Mouse (Mus musculus): ENCODE results near the gene Slamf7. TPM values are rescaled to one million over a fixed set of nuclear protein-coding genes. Genes with fewer than 3 reads are reported as not detected.

Gene Slamf7
- polyA plus RNA-seq, 1 experiment from 2014 or later = not detected

GRCm38 (mm10) chr1:171631447-171631846 lies 21.4 kb downstream of the Slamf7 start:
- no peaks in the 10 kb centered on the region for H3K36me3 ChIP-seq
- no peaks in the 10 kb centered on the region for H3K27me3 ChIP-seq
- H3K27ac ChIP-seq (replicated peaks) = no peak overlapping the region
- no peak overlapping the region for H3K9ac ChIP-seq
- no peaks in the 10 kb centered on the region for H3K9me3 ChIP-seq
- 77% methylated on average over 2 of the region's 2 CpGs for WGBS
- no peak overlapping the region for H3K4me3 ChIP-seq
- no peak for ATAC-seq (ENCODE audit: low FRiP score, low read depth)
- no peak overlapping the region for H3K4me2 ChIP-seq
- no peaks in the 10 kb centered on the region for H3K4me1 ChIP-seq (replicated peaks)

GRCm38 (mm10) chr1:171630912-171631311 lies 21.9 kb downstream of the Slamf7 start:
- Histone ChIP-seq H3K27me3 (no peaks in the 10 kb centered on the region), H3K9me3 (no peaks in the 10 kb centered on the region), H3K4me2 (no peak overlapping the region), H3K4me1 (replicated peaks) (no peaks in the 10 kb centered on the region), H3K4me3 (no peak overlapping the region), H3K36me3 (no peaks in the 10 kb centered on the region), H3K9ac (no peak overlapping the region), H3K27ac (replicated peaks) (no peak overlapping the region)
- ATAC-seq (ENCODE audit: low FRiP score, low read depth) = no peak
- 78% methylated on average over 4 of the region's 4 CpGs for WGBS

- H3K4me2 ChIP-seq = no peak overlapping the region
- no peak overlapping the region for H3K27ac ChIP-seq (replicated peaks)
- H3K27me3 ChIP-seq = no peaks in the 10 kb centered on the region
- no peak overlapping the region for H3K4me3 ChIP-seq
- no peak for ATAC-seq (ENCODE audit: low FRiP score, low read depth)
- no peaks in the 10 kb centered on the region for H3K9me3 ChIP-seq
- no peaks in the 10 kb centered on the region for H3K4me1 ChIP-seq (replicated peaks)
- 89% methylated on average over 7 of the region's 7 CpGs for WGBS
- no peak overlapping the region for H3K9ac ChIP-seq
- no peaks in the 10 kb centered on the region for H3K36me3 ChIP-seq
Observed at GRCm38 (mm10) chr1:171630041-171630440, 22.8 kb downstream of the Slamf7 start.

GRCm38 (mm10) chr1:171629168-171629567 lies 23.7 kb downstream of the Slamf7 start:
- H3K9ac ChIP-seq = no peak overlapping the region
- no peaks in the 10 kb centered on the region for H3K27me3 ChIP-seq
- ATAC-seq (ENCODE audit: low FRiP score, low read depth) = no peak
- no peaks in the 10 kb centered on the region for H3K4me1 ChIP-seq (replicated peaks)
- WGBS = 89% methylated on average over 6 of the region's 6 CpGs
- no peak overlapping the region for H3K27ac ChIP-seq (replicated peaks)
- H3K4me3 ChIP-seq = no peak overlapping the region
- no peak overlapping the region for H3K4me2 ChIP-seq
- H3K9me3 ChIP-seq = no peaks in the 10 kb centered on the region
- no peaks in the 10 kb centered on the region for H3K36me3 ChIP-seq

GRCm38 (mm10) chr1:171627801-171628200 lies 25.0 kb downstream of the Slamf7 start:
- 81% methylated on average over 3 of the region's 3 CpGs for WGBS
- Histone ChIP-seq H3K4me2 (no peak overlapping the region), H3K27me3 (no peaks in the 10 kb centered on the region), H3K4me1 (replicated peaks) (no peaks in the 10 kb centered on the region), H3K4me3 (no peak overlapping the region), H3K27ac (replicated peaks) (no peak overlapping the region), H3K9me3 (no peaks in the 10 kb centered on the region), H3K9ac (no peak overlapping the region), H3K36me3 (no peaks in the 10 kb centered on the region)
- no peak for ATAC-seq (ENCODE audit: low FRiP score, low read depth)

- Histone ChIP-seq H3K9me3 (no peaks in the 10 kb centered on the region), H3K36me3 (no peaks in the 10 kb centered on the region), H3K4me3 (no peak overlapping the region), H3K27ac (replicated peaks) (no peak overlapping the region), H3K9ac (no peak overlapping the region), H3K27me3 (no peaks in the 10 kb centered on the region), H3K4me2 (no peak overlapping the region), H3K4me1 (replicated peaks) (no peaks in the 10 kb centered on the region)
- ATAC-seq (ENCODE audit: low FRiP score, low read depth) = no peak
- 92% methylated on average over 6 of the region's 6 CpGs for WGBS
Observed at GRCm38 (mm10) chr1:171620091-171620490, 32.7 kb downstream of the Slamf7 start.

- Histone ChIP-seq H3K27ac (replicated peaks) (no peak overlapping the region), H3K9ac (no peak overlapping the region), H3K4me2 (no peak overlapping the region), H3K36me3 (no peaks in the 10 kb centered on the region), H3K4me1 (replicated peaks) (no peaks in the 10 kb centered on the region), H3K4me3 (no peak overlapping the region), H3K9me3 (no peaks in the 10 kb centered on the region), H3K27me3 (no peaks in the 10 kb centered on the region)
- ATAC-seq (ENCODE audit: low FRiP score, low read depth) = no peak
- 92% methylated on average over 3 of the region's 3 CpGs for WGBS
Observed at GRCm38 (mm10) chr1:171619645-171620044, 33.2 kb downstream of the Slamf7 start.

GRCm38 (mm10) chr1:171619001-171619400 lies 33.8 kb downstream of the Slamf7 start:
- Histone ChIP-seq H3K9ac (no peak overlapping the region), H3K27ac (replicated peaks) (no peak overlapping the region), H3K9me3 (no peaks in the 10 kb centered on the region), H3K4me2 (no peak overlapping the region), H3K4me1 (replicated peaks) (no peaks in the 10 kb centered on the region), H3K4me3 (no peak overlapping the region), H3K36me3 (no peaks in the 10 kb centered on the region), H3K27me3 (no peaks in the 10 kb centered on the region)
- WGBS = 89% methylated on average over 8 of the region's 8 CpGs
- ATAC-seq (ENCODE audit: low FRiP score, low read depth) = no peak

GRCm38 (mm10) chr1:171616881-171617515 lies 35.8 kb downstream of the Slamf7 start:
- H3K4me3 ChIP-seq = no peak overlapping the region
- H3K4me1 ChIP-seq (replicated peaks) = no peaks in the 10 kb centered on the region
- H3K4me2 ChIP-seq = no peak overlapping the region
- 82% methylated on average over 11 of the region's 11 CpGs for WGBS
- ATAC-seq (ENCODE audit: low FRiP score, low read depth) = no peak
- H3K9me3 ChIP-seq = no peaks in the 10 kb centered on the region
- H3K36me3 ChIP-seq = no peaks in the 10 kb centered on the region
- H3K27ac ChIP-seq (replicated peaks) = no peak overlapping the region
- H3K9ac ChIP-seq = no peak overlapping the region
- no peaks in the 10 kb centered on the region for H3K27me3 ChIP-seq

GRCm38 (mm10) chr1:171613962-171614361 lies 38.9 kb downstream of the Slamf7 start:
- Histone ChIP-seq H3K27me3 (no peaks in the 10 kb centered on the region), H3K4me1 (replicated peaks) (no peaks in the 10 kb centered on the region), H3K27ac (replicated peaks) (no peak overlapping the region), H3K9ac (no peak overlapping the region), H3K9me3 (no peaks in the 10 kb centered on the region), H3K36me3 (no peaks in the 10 kb centered on the region), H3K4me2 (no peak overlapping the region), H3K4me3 (no peak overlapping the region)
- WGBS = 47% methylated on average over 2 of the region's 2 CpGs
- ATAC-seq (ENCODE audit: low FRiP score, low read depth) = no peak

GRCm38 (mm10) chr1:171610781-171611180 lies 42.1 kb downstream of the Slamf7 start:
- no peaks in the 10 kb centered on the region for H3K4me1 ChIP-seq (replicated peaks)
- H3K9me3 ChIP-seq = no peaks in the 10 kb centered on the region
- ATAC-seq (ENCODE audit: low FRiP score, low read depth) = no peak
- H3K9ac ChIP-seq = no peak overlapping the region
- H3K27ac ChIP-seq (replicated peaks) = no peak overlapping the region
- H3K4me2 ChIP-seq = no peak overlapping the region
- H3K36me3 ChIP-seq = no peaks in the 10 kb centered on the region
- WGBS = 40% methylated on average over 1 of the region's 1 CpGs
- no peak overlapping the region for H3K4me3 ChIP-seq
- H3K27me3 ChIP-seq = no peaks in the 10 kb centered on the region

- Histone ChIP-seq H3K4me2 (no peak overlapping the region), H3K27ac (replicated peaks) (no peak overlapping the region), H3K4me3 (no peak overlapping the region), H3K9me3 (no peaks in the 10 kb centered on the region), H3K36me3 (no peaks in the 10 kb centered on the region), H3K9ac (no peak overlapping the region), H3K4me1 (replicated peaks) (no peaks in the 10 kb centered on the region), H3K27me3 (no peaks in the 10 kb centered on the region)
- ATAC-seq (ENCODE audit: low FRiP score, low read depth) = no peak
- WGBS = 94% methylated on average over 2 of the region's 2 CpGs
Observed at GRCm38 (mm10) chr1:171610026-171610425, 42.8 kb downstream of the Slamf7 start.

- Histone ChIP-seq H3K27me3 (no peaks in the 10 kb centered on the region), H3K4me1 (replicated peaks) (no peaks in the 10 kb centered on the region), H3K9me3 (no peaks in the 10 kb centered on the region), H3K27ac (replicated peaks) (no peak within 1 kb of the TSS), H3K9ac (no peak within 1 kb of the TSS), H3K4me3 (no peak within 1 kb of the TSS), H3K36me3 (no peaks in the 10 kb centered on the region), H3K4me2 (no peak within 1 kb of the TSS)
- WGBS = 88% methylated on average over 9 of the region's 9 CpGs
- ATAC-seq (ENCODE audit: low FRiP score, low read depth) = no peak
Observed at GRCm38 (mm10) chr1:171607176-171607575, 45.7 kb downstream of the Slamf7 start, which contains the start of gene Ly9. TSS of gene Ly9 (minus strand) at chr1:171607410.
